Mouse (Mus musculus) CD4-positive, CD25-positive, alpha-beta regulatory T cell, adult 4 months (primary cell): Measurements from ENCODE around the gene Ccser1. TPM values are rescaled to one million over a fixed set of nuclear protein-coding genes. Genes with fewer than 3 reads are reported as not detected.

ENCODE experiments used
- ATAC-seq: one replicate; pipeline ENCODE4 v1.8.0; 2017
- polyA plus RNA-seq, 2 experiments: library from polyadenylated mRNA; unstranded; fragments of 100-300 nt; shearing (Covaris generic); gene quantifications; one replicate each; pipeline ENCODE4 v1.2.1; 2017

Gene Ccser1
- polyA plus RNA-seq, 2 experiments from 2014 or later: 0.28 TPM; not detected in 1

DNA sequence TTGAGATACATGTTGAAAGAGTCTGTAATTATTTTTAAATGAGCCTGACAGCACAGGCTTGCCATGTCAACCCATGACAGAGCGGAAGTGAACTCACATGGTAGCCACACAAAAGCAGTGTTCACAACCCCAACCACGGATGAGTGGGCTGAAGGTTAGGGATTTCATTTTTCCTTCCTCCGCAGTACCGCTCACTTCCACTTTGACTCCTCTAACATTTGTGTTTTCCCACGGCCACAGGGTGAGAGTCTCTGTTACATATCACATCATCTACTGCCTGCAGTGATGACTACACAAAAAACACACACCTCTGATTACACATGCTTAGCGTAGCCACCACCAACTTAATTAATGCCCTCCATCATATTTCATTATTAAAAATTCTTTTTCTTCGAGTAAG is 120.9 kb downstream of the Ccser1 start:
- ATAC-seq: no peak

DNA sequence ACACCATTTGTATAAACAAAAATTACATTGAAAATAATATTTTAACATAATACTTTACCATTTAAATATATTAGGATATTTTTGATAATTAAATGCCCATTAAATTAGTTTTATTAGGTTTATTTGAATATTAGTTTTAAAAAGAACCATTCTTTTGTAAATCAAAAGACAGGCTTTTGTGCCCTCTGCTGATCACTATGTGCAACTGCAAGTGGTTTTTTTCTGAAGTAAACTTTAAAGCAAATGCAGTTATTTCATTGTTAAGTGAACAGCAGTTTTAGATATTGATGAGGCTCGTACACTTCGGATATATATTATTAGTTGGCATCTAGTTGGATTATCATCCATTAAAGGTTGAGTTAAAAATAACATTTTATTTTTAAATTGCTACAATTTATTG is 121.5 kb downstream of the Ccser1 start:
- no peak for ATAC-seq

DNA sequence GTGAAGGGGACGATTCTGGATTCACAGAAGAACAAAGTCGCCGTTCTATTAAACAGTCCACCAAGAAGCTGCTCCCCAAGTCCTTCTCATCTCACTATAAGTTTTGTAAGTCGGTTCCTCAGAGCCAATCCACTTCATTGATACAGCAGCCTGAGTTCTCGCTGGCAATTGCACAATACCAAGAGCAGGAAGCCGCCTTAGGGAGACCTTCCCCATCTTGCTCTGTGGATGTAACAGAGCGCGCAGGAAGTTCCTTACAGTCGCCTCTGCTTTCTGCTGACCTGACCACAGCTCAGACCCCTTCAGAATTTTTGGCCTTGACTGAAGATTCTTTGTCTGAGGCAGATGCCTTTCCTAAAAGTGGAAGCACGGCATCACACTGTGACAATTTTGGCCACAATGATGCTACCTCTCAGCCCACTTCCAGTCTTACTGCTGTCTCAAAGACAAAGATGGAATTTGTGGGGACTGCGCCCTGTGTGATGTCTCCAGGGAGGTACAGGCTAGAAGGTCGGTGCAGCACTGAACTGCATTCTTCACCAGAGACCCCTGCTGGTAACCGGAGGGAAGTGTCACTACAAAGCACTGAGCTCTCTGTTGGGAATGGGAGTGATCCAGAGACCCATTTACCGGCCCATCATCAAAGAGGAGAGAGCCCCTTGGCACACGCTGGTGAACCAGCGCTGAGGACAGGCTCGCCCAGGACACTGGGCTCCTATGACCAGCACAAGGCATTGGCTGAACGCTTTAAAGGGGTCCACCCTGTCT is 131.4 kb downstream of the Ccser1 start:
- no peak for ATAC-seq

DNA sequence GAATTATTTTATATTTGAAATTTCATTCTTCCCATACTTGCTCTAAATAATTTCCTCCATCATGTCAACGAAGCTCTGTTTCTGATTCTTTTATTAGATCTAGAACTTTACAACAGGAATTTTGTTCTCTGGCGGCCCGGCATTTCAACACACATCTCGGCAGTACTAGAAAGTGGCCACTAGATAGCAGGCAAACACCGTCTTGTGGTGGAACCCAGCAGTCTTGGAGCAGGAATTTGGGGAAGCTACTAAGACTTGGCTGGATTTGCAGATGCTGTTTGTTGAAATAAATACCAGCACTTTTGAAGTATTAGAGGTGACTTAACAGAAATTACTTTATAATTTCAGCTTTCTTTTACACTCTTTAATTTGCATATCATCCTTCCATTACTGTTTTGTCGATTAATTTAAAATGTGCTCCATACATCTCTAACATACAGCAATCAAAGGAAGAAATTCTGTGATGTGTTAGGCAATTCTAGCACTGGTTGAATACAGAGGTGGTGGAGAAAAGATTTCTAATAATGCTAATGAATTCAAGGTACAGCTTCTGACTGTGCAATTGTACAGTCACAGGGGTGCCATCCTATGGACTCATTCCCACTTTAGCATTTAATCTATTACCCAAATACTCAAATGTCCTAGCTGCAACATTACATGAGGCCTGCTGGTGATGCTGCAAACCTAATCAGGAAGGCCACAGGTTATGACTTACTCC is 135.9 kb downstream of the Ccser1 start:
- no peak for ATAC-seq

DNA sequence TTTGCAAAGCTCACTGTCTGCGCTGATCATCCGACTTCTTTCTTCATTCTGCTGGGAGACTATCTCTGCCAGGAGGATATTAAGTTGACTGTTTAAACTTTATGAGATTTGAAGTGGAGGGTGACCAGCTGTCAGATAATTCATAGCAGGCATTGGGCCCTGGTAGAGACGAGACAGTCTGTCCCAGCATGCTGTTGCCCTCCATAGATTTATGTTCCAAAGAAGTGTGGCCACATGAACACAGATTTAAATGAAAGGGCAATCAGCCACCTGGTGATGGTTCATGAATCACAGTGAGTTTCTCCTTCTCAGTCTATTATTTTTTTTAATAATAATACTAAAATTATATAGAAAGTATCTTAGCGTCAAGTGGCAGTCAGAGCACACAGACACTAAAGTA is 140.7 kb downstream of the Ccser1 start:
- no peak for ATAC-seq

DNA sequence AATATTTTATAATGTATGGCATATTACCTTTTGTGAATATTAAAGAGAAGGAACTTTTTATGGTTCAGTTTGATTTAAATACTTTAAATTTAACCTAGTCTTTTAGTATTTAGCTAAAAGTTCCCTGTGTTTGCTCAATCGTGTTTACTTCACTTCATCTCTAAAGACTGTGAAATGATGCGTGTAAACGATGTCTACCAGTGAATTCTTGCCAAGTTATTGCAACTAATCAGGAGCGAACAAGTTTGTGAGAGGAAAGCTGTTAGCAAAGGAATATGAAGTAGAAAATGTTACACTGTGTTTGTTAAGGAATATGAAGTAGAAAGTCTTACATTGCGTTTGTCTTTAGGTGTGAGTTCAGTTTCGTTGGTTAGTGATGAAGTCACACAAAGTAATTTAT is 142.2 kb downstream of the Ccser1 start:
- ATAC-seq: no peak

DNA sequence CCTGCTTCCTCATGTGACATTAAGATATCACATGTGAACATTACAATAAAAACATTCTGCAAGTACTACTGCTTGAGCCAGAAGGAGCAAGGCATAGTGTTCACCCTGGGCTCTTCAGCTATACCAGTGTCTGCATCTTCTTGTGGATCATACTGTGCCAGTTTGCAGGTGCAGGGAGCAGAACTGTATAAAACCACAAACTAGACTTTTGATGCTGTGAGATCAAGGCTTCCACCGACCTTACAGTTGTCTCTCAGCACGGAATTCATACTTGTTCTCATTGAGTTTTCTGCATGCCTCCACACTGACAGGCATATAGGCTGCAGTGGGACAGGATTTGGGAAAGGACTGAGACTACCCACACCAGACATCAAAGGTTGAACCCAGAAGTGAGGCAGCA is 146.0 kb downstream of the Ccser1 start:
- ATAC-seq: no peak

DNA sequence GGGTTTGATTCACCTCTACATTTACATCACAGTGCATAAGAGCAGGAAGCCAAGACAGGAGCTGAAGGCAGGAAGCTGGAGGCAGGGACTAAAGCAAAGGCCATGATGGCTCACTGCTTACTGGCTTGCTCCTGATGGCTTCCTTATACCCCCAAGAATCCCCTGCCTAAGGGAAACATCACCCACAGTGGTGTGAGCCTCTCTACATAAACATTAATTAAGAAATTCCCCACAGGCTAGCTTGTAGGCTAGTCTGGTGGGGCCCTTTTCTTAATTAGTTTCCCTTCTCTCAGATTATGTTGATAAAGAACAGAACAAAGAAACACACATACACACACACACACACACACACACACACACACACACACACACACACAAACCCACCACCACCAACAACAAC is 148.9 kb downstream of the Ccser1 start:
- no peak for ATAC-seq

DNA sequence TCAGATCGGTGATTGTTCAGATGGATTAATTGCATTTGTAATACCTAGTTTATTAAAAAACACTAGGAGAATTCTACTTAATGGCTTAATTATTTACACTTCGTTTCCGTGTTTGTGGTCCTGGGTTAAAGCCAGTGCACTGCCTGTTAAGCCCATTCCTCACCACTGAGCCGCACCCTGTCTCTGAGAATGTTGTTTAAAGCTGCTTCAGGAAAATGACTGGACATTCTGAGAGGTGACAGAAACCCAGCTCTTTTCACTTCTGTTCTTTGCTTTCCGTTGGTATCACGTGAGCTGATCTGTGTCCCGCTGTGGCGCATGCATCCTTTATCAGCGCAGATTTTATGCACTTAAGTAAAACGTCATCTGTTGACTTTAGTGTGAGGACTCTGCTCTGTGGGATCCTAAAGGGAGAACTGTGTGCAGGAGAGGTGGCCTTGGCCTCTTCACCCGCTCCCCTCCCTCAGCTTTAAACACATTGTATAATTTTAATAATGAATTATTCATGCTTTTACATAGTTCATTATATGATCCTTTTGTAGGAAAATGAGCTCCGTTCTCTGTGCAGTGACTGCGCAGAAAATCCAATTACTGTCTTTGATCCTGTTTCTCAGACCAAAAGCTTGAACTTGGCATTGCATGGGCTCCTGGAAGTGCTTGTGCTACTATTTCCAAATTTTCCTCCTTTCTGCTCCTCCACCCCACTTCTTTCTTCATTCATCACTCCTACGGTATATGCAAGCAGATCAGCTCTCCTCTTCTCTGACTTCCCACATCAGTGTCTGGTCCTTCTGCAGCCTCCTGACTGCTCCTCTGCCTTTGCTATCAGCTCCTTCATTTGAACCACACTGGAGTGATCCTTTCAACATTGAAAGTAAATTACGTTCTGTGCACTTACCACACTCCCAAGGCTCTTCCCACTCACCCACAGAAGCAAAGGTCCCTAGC is 149.7 kb downstream of the Ccser1 start:
- ATAC-seq: no peak

DNA sequence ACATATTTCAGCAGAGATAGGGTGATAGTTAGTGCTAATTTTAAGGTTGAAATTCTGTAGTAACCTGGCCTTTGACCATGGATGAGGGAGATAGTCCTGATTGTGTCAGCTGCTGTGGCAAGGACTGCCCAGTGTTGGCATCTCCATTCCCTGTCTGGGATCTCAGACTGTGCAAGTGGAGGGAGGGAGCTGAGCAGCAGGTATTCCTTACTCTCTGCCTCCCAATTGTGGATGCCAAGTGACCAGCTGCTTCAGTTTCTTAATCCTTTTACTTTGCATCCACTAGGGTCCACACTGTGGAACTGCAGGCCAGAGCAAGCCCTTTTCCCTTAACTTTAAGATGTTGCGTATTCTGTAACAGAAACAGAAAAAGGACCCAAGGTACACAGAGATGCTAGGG is 154.3 kb downstream of the Ccser1 start:
- ATAC-seq: no peak

DNA sequence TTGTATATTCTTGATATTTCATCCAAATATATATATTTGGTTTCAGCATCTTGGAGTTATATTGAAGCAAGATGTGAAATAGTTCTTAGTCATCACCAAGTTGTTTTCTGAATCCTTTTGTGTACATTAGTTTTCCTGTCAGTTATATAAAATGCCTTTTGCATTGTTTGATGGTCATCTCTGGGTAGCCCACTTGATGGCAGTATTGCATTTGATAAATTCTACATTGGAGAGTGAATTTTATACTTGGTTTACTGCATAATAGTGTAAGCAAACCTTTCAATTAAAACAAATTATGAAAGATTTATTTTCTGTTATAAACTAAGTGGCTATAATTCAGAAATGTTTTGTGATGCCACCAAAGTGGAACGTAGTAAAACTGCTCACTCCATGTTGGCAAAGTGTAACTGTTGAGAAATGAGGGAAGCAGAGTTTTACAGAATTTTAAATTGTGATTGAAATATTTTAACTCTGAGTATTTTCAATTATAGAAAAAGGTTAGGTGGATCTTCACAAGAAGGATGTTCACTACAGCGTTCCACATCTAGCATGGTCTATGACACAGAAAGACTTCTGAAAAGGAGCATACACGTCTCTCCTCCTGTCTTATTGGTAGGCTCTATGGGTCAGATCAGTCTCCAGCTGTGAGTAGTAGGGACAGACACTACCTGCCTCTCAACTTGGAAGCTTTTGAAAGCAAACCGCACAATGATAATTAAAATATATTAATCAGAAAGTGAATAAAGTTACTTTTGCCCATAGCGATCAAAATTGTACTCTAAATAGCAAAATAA is 167.1 kb downstream of the Ccser1 start:
- no peak for ATAC-seq

DNA sequence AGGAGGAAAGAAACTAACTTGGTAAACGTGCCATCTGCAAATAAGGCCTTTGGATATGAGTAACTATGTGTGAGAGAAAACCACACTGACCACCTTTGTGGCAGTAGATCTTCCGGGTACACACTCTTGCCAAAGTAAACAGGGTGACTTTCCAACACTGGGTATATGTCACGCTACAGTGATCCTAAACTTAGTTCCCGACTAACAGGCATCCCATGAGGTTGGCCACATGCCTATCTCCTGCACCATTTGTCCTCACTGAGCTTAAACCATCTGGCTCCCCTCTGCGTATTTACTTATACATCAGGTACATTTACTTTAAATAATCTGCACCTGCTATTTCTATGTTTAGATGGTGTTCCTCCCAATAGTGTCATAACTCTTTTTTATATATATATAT is 183.6 kb downstream of the Ccser1 start:
- ATAC-seq: no peak

DNA sequence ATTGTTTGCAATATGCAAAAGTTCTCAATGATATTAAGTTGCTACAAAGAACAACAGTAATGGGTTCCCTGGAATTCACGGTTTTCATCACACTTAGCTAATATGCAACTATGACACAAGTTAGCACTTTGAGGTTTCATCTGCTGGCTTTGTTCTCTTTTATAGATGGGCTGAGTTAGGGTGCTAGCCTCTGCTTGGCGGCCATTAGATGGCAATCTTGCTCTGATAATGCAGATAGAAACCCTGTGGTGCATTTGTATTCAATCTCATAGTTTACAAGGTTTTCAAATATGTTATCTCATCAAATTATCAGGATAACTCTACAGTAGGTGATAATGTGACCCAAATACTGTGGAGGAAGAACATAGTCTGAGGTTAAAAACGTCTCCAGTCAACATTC is 202.4 kb downstream of the Ccser1 start:
- ATAC-seq: no peak

DNA sequence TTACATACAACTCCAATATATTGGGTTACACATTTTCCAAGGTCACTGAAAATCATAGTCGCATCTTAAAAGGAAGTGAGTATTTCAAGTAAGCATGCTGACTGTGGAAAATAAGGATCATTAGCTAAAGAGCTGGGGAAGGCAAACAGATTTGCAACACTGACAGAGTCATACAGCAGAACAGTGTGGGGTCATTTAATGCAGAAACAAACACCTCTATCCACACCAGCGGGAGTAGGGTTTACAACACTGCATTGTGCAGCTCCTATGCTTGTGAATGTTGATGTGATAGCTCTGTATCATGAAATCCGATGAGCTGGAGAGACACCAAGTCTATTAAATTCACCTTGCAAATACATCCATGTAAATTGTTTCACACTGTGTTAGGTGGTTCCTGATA is 202.9 kb downstream of the Ccser1 start:
- no peak for ATAC-seq

DNA sequence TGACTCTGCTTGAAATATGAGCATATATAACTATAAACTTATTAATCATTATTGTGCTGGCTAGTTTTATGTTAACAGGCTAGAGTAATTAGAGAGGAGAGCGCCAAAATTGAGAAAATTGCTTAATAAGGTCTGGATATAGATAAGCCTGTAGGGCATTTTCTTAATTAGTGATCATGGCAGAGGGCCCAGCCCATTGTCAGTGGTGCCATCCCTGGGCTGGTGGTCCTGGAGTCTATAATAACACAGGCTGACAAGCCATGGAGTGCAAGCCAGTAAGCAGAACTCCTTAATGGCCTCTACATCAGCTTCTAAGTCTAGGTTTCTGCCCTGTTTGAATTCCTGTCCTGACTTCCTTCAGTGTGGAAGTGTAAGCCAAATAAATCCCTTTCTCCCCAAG is 206.9 kb downstream of the Ccser1 start:
- ATAC-seq: no peak

DNA sequence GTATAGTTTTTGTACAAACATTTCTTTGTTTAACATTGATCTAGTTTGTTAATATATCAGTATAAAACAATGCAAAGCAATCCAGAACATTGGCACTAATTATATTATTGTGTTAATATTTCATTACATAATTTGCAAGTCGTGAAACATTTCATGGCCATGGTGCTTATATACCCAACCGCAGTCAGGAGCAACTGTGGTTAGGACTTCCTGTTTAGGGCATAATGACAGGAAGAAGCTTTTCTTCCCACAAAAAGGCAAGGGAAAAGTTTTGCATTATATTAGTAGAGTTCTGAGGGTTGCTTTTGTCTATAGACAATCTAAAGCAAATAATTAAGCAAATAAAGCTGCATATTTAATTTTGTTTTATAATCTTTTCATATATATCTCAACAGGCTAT is 247.4 kb downstream of the Ccser1 start:
- no peak for ATAC-seq

DNA sequence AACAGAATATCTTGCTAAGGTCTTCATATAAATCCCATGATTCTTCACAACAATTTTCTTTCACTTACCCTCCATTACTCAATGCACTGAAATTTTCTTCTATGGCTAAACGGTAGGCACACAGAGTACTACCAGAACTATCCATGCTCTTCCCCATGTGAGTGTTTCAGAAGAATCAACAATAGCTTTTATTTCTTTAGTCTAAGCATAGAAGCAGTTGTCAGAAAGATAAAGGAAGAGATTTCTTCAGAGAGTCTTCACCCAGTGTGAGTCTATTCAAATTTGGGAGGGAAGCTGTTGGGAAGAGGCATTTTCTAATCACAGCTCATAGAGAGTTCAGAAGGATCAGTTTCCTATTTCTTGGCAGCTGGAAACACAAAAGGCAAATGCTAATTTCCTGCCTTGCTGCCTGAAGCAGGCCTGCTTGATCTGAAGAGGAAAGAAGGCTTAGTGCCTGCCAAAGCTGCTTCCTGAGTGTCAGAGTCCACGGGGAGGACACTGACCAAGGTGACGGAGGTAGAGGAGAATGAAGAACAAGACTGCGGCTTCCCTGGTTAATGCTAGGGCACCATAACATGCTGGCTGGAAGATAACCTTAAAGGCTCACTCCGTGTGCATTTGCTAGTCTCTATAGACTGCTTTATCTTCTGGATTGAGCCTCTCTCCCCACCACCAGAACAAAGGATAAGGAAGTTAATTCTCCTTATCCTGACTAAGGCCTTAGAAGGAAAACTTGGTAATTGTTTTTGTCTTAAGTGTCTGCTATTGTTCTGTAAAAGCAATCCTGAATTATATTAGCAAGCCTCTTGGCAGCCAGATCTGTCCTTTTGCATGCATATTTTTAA is 251.0 kb downstream of the Ccser1 start:
- ATAC-seq: no peak

DNA sequence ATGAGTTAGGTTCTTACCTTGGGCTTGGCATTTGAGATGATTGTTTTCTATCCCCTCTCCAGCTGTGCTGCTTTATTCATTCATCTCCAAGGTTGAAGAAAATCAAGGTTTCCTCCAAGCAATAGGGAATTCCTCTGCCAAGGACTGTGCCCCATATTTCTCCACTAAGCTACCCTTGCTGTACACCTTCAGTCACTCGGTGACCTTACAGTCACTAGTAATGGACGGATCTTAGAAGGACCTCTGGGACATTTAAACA is 251.5 kb downstream of the Ccser1 start:
- ATAC-seq: no peak

DNA sequence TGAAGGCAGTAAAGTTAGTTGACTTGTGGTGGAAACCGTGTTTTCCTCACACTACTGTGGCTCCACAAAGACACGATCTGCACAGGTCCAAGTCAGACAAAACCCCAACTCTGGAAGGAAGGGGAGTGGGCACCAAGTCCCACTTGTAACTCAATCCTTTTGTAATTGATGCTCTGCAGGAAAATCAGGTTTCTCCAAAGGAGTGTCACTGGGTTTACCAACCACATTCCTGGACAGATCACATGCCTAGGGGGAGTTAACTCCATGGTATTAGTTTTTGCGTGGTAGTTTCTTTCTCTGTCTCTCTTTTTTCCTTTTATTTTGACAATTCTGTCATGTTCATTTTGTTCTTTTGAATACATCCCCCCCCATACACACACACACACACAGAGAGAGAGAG is 252.0 kb downstream of the Ccser1 start:
- ATAC-seq: no peak

DNA sequence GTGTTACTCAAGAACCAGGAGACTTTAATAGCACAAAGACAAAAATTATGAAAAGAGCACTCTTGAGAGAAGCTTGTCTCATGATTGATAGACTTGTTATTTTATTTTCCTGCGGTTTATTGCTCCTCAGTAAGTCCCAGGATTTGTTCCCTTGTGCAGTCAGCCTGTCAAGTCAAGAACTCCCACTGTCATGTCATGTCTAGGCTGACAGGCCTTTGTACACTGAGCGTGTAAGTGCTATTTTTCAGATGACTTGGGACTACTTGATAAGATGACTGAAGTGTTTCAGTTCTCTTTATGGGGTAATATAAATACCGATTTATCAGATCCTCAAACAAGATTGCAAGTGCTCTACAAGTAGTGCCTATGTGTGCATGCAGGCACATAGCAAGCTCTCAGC is 252.6 kb downstream of the Ccser1 start:
- ATAC-seq: no peak

DNA sequence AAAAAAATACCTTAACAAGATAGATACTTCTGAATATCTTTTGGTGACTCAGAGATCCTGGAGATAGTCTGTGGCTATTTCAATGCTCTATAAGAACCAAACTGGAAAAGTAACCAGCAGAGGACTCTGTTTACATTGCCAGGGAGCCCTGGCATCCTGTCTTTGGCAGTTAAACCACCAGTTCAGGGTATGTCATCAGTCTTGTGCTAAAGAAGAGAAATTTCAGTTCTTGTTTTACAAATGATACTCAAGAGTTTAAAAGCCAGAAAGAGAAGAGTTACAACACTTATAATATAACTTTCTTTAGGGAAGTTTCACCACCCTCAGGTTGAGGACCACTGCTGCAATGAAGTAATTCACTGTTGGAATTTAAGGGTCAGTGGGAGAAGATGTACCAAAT is 258.0 kb downstream of the Ccser1 start:
- ATAC-seq: no peak
